Mouse (Mus musculus): Measurements from ENCODE around the gene Hoxd9.

DNA sequence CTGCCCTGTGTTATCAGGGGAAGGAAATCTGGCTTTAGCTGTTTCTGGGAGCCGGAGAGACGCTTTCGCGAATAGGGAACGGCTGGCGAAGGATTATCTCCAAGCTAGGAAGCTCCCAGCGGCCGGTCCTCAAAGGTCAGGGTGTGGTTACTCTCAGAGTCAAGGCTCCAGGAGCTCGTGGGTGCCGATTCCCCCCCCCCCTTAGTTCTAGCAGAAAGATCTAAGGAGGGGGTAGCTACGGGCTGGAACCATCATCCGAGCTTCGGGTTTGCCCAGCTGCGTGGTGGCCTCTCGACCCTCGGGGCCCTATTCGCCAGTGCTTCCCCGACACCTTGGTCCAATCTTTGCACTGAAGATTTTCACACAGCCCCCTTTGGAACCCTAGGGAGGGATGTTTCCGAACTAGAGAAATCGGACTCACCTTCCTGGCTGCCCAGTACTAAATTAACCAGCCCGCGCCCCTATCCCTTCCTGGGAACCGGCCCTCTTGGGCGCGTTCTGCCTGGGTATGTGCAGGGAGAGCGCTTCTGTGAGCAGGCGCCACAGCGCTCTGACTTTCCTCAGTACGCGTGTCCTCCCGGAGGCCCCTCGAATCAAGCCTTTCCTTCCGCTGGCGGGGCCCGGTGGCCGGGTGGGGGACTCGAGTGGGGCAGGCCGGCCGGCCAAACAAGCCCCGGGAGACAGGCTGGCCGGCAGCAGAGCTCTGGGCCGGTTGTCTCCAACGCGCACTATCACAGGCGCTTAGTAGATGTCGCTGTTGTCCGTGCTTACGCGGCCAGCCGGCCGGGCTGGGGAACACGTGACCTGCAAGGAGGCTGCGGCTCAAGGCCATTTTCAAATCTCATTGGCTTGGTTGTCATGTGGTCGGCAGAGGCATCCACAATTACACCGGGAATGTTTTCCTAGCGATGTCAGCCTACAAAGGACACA lies 6.2 kb upstream of the Hoxd9 start, which contains the start of gene Hoxd10:
- TF ChIP-seq CTCF (conservative IDR thresholded peaks at IDR 0.05; ENCODE audit: insufficient read depth, insufficient read length, low read depth, low read length): no peak; the same call in 1 of the 2 replicates
- TF ChIP-seq POLR2A (IDR thresholded peaks at IDR 0.05; ENCODE audit: low read depth, low read length): peak; percentile 91

Data from kidney, adult 2 months (tissue).